Mouse (Mus musculus) neural tube, embryonic 15.5 days (tissue): ENCODE measurements around the gene Stil. TPM values are rescaled to one million over a fixed set of nuclear protein-coding genes. Genes with fewer than 3 reads are reported as not detected.

Source experiments
- ATAC-seq: fragments of 200-750 bp; cut with Nextera tagmentation; 2 replicates; pipeline ENCODE4 v1.8.0; 2017; ENCODE audit warnings: mild to moderate bottlenecking, moderate TSS enrichment, moderate library complexity; ENCODE audit not compliant: low FRiP score
- H3K27ac ChIP-seq: fragments of 300-500 bp; sonication (generic); replicated peaks from 2 replicates; pipeline ENCODE4 v1.5.1; 2015; ENCODE audit warnings: mild to moderate bottlenecking, inconsistent platforms
- H3K27me3 ChIP-seq: fragments of 300-500 bp; sonication (generic); replicated peaks from 2 replicates; pipeline ENCODE4 v1.6.1; 2015; ENCODE audit warnings: inconsistent platforms
- H3K36me3 ChIP-seq: fragments of 300-500 bp; sonication (generic); 2 replicates; pipeline ENCODE4 v1.6.1; 2015; ENCODE audit warnings: inconsistent platforms
- H3K4me1 ChIP-seq: fragments of 300-500 bp; sonication (generic); 2 replicates; pipeline ENCODE4 v1.6.1; 2015; ENCODE audit warnings: inconsistent platforms
- H3K4me2 ChIP-seq: fragments of 300-500 bp; sonication (generic); 2 replicates; pipeline ENCODE4 v1.6.1; 2015; ENCODE audit warnings: inconsistent platforms, mild to moderate bottlenecking, moderate library complexity
- H3K4me3 ChIP-seq: fragments of 300-500 bp; sonication (generic); replicated peaks from 2 replicates; pipeline ENCODE4 v1.5.1; 2015; ENCODE audit warnings: mild to moderate bottlenecking, inconsistent platforms
- H3K9ac ChIP-seq: fragments of 300-500 bp; sonication (generic); replicated peaks from 2 replicates; pipeline ENCODE4 v1.6.1; 2015; ENCODE audit warnings: mild to moderate bottlenecking, inconsistent platforms
- H3K9me3 ChIP-seq: fragments of 300-500 bp; sonication (generic); replicated peaks from 2 replicates; pipeline ENCODE4 v1.6.1; 2016; ENCODE audit warnings: inconsistent platforms
- WGBS: fragments of 180-500 bp; shearing (Covaris S2); methylation state at CpG from one replicate; pipeline ENCODE4 v1.1.7; 2015; ENCODE audit warnings: mixed read lengths; 5-methylcytosine and 5-hydroxymethylcytosine counted together
- polyA plus RNA-seq: library from polyadenylated mRNA; unstranded; fragments of >200 nt; fragmentation: Nextera tagmentation; extraction: Ambion mirVana; gene quantifications from 2 replicates; pipeline ENCODE4 v1.2.1, GENCODE M21; 2015

Stil gene
- polyA plus RNA-seq, 1 experiment from 2014 or later = 1.1 TPM

GRCm38 (mm10) chr4:115062540-115062874 is 62.5 kb downstream of the Stil start:
- H3K4me1 ChIP-seq = peaks cover 17% of the 10 kb centered on the region
- no peaks in the 10 kb centered on the region for H3K9me3 ChIP-seq
- no peaks in the 10 kb centered on the region for H3K36me3 ChIP-seq
- ATAC-seq = no peak
- no peak overlapping the region for H3K27ac ChIP-seq
- H3K4me3 ChIP-seq = peak overlapping the region; percentile 46
- peak overlapping the region; percentile 98 for H3K4me2 ChIP-seq
- H3K27me3 ChIP-seq = peaks cover 91% of the 10 kb centered on the region
- WGBS = under 1% methylated on average over 9 of the region's 9 CpGs
- no peak overlapping the region for H3K9ac ChIP-seq

- no peaks in the 10 kb centered on the region for H3K36me3 ChIP-seq
- no peak overlapping the region for H3K27ac ChIP-seq
- H3K27me3 ChIP-seq = peaks cover 89% of the 10 kb centered on the region
- H3K4me2 ChIP-seq = peak overlapping the region; percentile 98
- peak overlapping the region; percentile 44 for H3K9ac ChIP-seq
- peak overlapping the region; percentile 46 for H3K4me3 ChIP-seq
- whole genome bisulfite sequencing = 0% methylated on average over 58 of the region's 58 CpGs
- ATAC-seq = peak; percentile 81
- H3K9me3 ChIP-seq = no peaks in the 10 kb centered on the region
- peaks cover 17% of the 10 kb centered on the region for H3K4me1 ChIP-seq
Measured at GRCm38 (mm10) chr4:115062875-115063517, 63.0 kb downstream of the Stil start.

GRCm38 (mm10) chr4:115063518-115064239 is 63.7 kb downstream of the Stil start:
- Histone ChIP-seq H3K4me3 (peak overlapping the region; percentile 46), H3K9ac (peak overlapping the region; percentile 44), H3K36me3 (no peaks in the 10 kb centered on the region), H3K4me2 (peak overlapping the region; percentile 98), H3K9me3 (no peaks in the 10 kb centered on the region), H3K27me3 (peaks cover 93% of the 10 kb centered on the region), H3K4me1 (peaks cover 17% of the 10 kb centered on the region), H3K27ac (no peak overlapping the region)
- WGBS = 2% methylated on average over 31 of the region's 31 CpGs
- peak; percentile 46 for ATAC-seq

- H3K27ac ChIP-seq = no peak overlapping the region
- 53% methylated on average over 1 of the region's 1 CpGs for WGBS
- no peak overlapping the region for H3K4me2 ChIP-seq
- H3K9ac ChIP-seq = no peak overlapping the region
- no peaks in the 10 kb centered on the region for H3K4me1 ChIP-seq
- H3K27me3 ChIP-seq = peaks cover 32% of the 10 kb centered on the region
- H3K4me3 ChIP-seq = no peak overlapping the region
- no peaks in the 10 kb centered on the region for H3K36me3 ChIP-seq
- H3K9me3 ChIP-seq = no peaks in the 10 kb centered on the region
- ATAC-seq = no peak
Measured at GRCm38 (mm10) chr4:115071668-115072067, 71.7 kb downstream of the Stil start.

- Histone ChIP-seq H3K36me3 (no peaks in the 10 kb centered on the region), H3K9ac (no peak overlapping the region), H3K27me3 (peaks cover 8% of the 10 kb centered on the region; the same call in 1 of the 2 replicates), H3K4me2 (no peak overlapping the region), H3K27ac (no peak overlapping the region), H3K4me3 (no peak overlapping the region), H3K4me1 (peaks cover 10% of the 10 kb centered on the region), H3K9me3 (no peaks in the 10 kb centered on the region)
- ATAC-seq = no peak
- 88% methylated on average over 1 of the region's 1 CpGs for WGBS
Measured at GRCm38 (mm10) chr4:115074789-115075188, 74.8 kb downstream of the Stil start.

- H3K4me2 ChIP-seq = no peak overlapping the region
- H3K9ac ChIP-seq = no peak overlapping the region
- H3K27me3 ChIP-seq = peaks cover 5% of the 10 kb centered on the region; the same call in 1 of the 2 replicates
- no peaks in the 10 kb centered on the region for H3K9me3 ChIP-seq
- H3K27ac ChIP-seq = no peak overlapping the region
- H3K4me3 ChIP-seq = no peak overlapping the region
- H3K4me1 ChIP-seq = peaks cover 14% of the 10 kb centered on the region
- H3K36me3 ChIP-seq = no peaks in the 10 kb centered on the region
- no peak for ATAC-seq
- 60% methylated on average over 3 of the region's 3 CpGs for WGBS
Measured at GRCm38 (mm10) chr4:115075204-115075915, 75.4 kb downstream of the Stil start.

GRCm38 (mm10) chr4:115078892-115079820 is 79.2 kb downstream of the Stil start:
- no peak overlapping the region for H3K4me2 ChIP-seq
- no peak overlapping the region for H3K27ac ChIP-seq
- peaks cover 14% of the 10 kb centered on the region for H3K4me1 ChIP-seq
- no peaks in the 10 kb centered on the region for H3K36me3 ChIP-seq
- H3K9ac ChIP-seq = no peak overlapping the region
- peak; percentile 80 for ATAC-seq
- no peak overlapping the region for H3K4me3 ChIP-seq
- H3K9me3 ChIP-seq = no peaks in the 10 kb centered on the region
- 11% methylated on average over 10 of the region's 10 CpGs for WGBS
- H3K27me3 ChIP-seq = 0 out of 2 replicates have a peak, but pooled peaks cover 5% of the 10 kb centered on the region

GRCm38 (mm10) chr4:115079821-115080349 is 79.9 kb downstream of the Stil start:
- Histone ChIP-seq H3K9ac (no peak overlapping the region), H3K4me2 (no peak overlapping the region), H3K9me3 (no peaks in the 10 kb centered on the region), H3K4me3 (no peak overlapping the region), H3K27ac (no peak overlapping the region), H3K36me3 (no peaks in the 10 kb centered on the region), H3K27me3 (peaks cover 11% of the 10 kb centered on the region; the same call in 1 of the 2 replicates), H3K4me1 (peaks cover 14% of the 10 kb centered on the region)
- no peak for ATAC-seq
- 9% methylated on average over 5 of the region's 5 CpGs for WGBS

GRCm38 (mm10) chr4:115083031-115083430 is 83.1 kb downstream of the Stil start:
- no peak for ATAC-seq
- 68% methylated on average over 3 of the region's 3 CpGs for WGBS
- H3K4me1 ChIP-seq = peaks cover 14% of the 10 kb centered on the region
- H3K9me3 ChIP-seq = no peaks in the 10 kb centered on the region
- no peak overlapping the region for H3K4me3 ChIP-seq
- no peaks in the 10 kb centered on the region for H3K36me3 ChIP-seq
- no peak overlapping the region for H3K4me2 ChIP-seq
- H3K27me3 ChIP-seq = peaks cover 28% of the 10 kb centered on the region
- H3K9ac ChIP-seq = no peak overlapping the region
- H3K27ac ChIP-seq = no peak overlapping the region

- Histone ChIP-seq H3K36me3 (no peaks in the 10 kb centered on the region), H3K9me3 (no peaks in the 10 kb centered on the region), H3K27ac (no peak overlapping the region), H3K27me3 (peaks cover 46% of the 10 kb centered on the region), H3K9ac (no peak overlapping the region), H3K4me2 (no peak overlapping the region), H3K4me3 (no peak overlapping the region), H3K4me1 (no peaks in the 10 kb centered on the region)
- ATAC-seq = 0 out of 2 replicates have a peak, but pooled peaks have one; percentile 32
- WGBS = 23% methylated on average over 6 of the region's 6 CpGs
Measured at GRCm38 (mm10) chr4:115085522-115086095, 85.7 kb downstream of the Stil start.
